Mouse (Mus musculus): ENCODE measurements around the gene Mast1. TPM values are rescaled to one million over a fixed set of nuclear protein-coding genes. Genes with fewer than 3 reads are reported as not detected.

Mast1 gene
- polyA plus RNA-seq, 1 experiment from 2014 or later = 69.5 TPM

- Histone ChIP-seq H3K36me3 (ENCODE audit: control insufficient read depth, insufficient read depth, low read length) (no peaks in the 10 kb centered on the region), H3K9ac (replicated peaks; ENCODE audit: low read length) (0 out of 2 replicates have a peak overlapping the region, but pooled peaks have one; percentile 87), H3K9me3 (ENCODE audit: control insufficient read depth, low read length) (no peaks in the 10 kb centered on the region), H3K27me3 (ENCODE audit: control insufficient read depth, insufficient read depth, low read length) (peaks cover 36% of the 10 kb centered on the region), H3K4me1 (ENCODE audit: control insufficient read depth, insufficient read depth, low read length) (peaks cover 30% of the 10 kb centered on the region), H3K27ac (replicated peaks; ENCODE audit: low read depth, low read length) (no peak overlapping the region), H3K4me3 (replicated peaks; ENCODE audit: low read depth, low read length) (peak overlapping the region; percentile 63), H3K4me2 (ENCODE audit: low read length) (peak overlapping the region; percentile 88)
- 18% methylated on average over 9 of the region's 9 CpGs for WGBS
- no peak for DNase-seq
- ATAC-seq (ENCODE audit: low FRiP score, low TSS enrichment) = no peak
Observed at GRCm38 (mm10) chr8:84947241-84947545, 10.0 kb upstream of the Mast1 start.

DNA sequence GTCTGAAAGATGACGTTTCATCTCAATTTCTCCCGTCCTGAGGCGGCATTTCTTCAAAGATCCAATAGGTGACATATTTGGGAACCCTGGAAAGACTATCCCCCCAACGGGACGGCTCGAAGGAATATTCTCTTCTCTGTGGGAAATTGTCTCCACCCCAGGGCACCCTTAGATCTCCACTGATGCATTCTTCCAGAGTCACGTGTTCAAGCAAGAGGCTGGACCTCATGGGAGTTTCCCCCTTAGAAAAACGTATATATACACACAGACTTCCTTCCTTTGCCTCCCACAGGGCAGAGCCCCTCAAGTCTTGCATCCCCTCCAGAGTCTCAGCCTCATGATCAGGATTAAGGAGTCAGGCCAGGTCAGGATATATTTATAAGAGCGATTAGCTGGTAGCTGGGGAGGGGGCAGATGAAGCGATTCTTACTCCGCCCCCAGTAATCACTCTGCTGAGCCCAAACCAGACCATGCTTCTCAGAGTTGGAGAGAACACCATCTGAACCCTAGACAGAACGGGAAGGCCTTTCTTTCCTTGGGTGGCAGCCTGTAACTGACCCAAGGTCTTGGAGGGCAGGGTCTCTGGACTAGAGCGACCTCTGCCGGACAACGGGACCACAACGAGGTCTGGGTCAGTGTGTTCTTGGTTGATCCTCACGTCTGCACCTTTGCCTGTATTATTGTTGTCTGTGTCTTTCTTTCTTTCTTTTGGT is 9.5 kb upstream of the Mast1 start, which contains the start of gene Rtbdn:
TSS of gene Rtbdn (plus strand) at position 464 of the 713 bp plus-strand sequence.
- 0 out of 2 replicates have a peak, but pooled peaks have one; percentile 26 for ATAC-seq (ENCODE audit: low FRiP score, low TSS enrichment)
- no peaks in the 10 kb centered on the region for H3K36me3 ChIP-seq (ENCODE audit: control insufficient read depth, insufficient read depth, low read length)

GRCm38 (mm10) chr8:84945633-84946527 is 8.7 kb upstream of the Mast1 start:
- peak overlapping the region; percentile 79 for H3K27ac ChIP-seq (replicated peaks; ENCODE audit: low read depth, low read length)
- peaks cover 36% of the 10 kb centered on the region for H3K27me3 ChIP-seq (ENCODE audit: control insufficient read depth, insufficient read depth, low read length)
- H3K9me3 ChIP-seq (ENCODE audit: control insufficient read depth, low read length) = no peaks in the 10 kb centered on the region
- peaks cover 30% of the 10 kb centered on the region for H3K4me1 ChIP-seq (ENCODE audit: control insufficient read depth, insufficient read depth, low read length)
- H3K4me2 ChIP-seq (ENCODE audit: low read length) = peak overlapping the region; percentile 88
- no peaks in the 10 kb centered on the region for H3K36me3 ChIP-seq (ENCODE audit: control insufficient read depth, insufficient read depth, low read length)
- ATAC-seq (ENCODE audit: low FRiP score, low TSS enrichment) (peak; percentile 69), DNase-seq (peak; percentile 80)
- under 1% methylated on average over 59 of the region's 67 CpGs for WGBS
- peak overlapping the region; percentile 63 for H3K4me3 ChIP-seq (replicated peaks; ENCODE audit: low read depth, low read length)
- peak overlapping the region; percentile 87 for H3K9ac ChIP-seq (replicated peaks; ENCODE audit: low read length)

More for the DNA sequence above, 9.5 kb upstream of the Mast1 start, which contains the start of gene Rtbdn:
- 4% methylated on average over 17 of the region's 17 CpGs for WGBS
- peak within 1 kb of the TSS; percentile 79 for H3K27ac ChIP-seq (replicated peaks; ENCODE audit: low read depth, low read length)
- H3K4me1 ChIP-seq (ENCODE audit: control insufficient read depth, insufficient read depth, low read length) = peaks cover 30% of the 10 kb centered on the region
- peak; percentile 61 for DNase-seq
- H3K27me3 ChIP-seq (ENCODE audit: control insufficient read depth, insufficient read depth, low read length) = peaks cover 36% of the 10 kb centered on the region
- peak within 1 kb of the TSS; percentile 88 for H3K4me2 ChIP-seq (ENCODE audit: low read length)
- peak within 1 kb of the TSS; percentile 87 for H3K9ac ChIP-seq (replicated peaks; ENCODE audit: low read length)
- no peaks in the 10 kb centered on the region for H3K9me3 ChIP-seq (ENCODE audit: control insufficient read depth, low read length)
- peak within 1 kb of the TSS; percentile 63 for H3K4me3 ChIP-seq (replicated peaks; ENCODE audit: low read depth, low read length)

DNA sequence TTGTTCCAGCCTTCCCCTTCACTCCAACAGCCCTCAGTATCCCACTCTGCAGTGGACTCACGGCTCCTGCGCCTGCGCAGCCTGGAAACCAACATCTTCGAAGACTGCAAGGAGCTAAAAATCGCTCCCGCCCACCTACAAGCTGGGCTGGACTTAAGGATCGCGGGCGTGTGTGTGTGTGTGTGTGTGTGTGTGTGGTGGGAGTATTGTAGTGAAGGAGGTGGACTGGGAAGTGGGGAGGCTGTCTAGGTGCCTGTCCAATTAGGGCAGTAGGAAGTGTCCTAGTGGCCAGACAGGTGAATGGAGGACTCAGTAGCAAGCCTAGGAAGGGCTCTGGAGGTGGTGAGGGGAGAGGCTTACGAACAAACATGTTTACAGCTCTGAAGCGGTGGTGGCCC is 8.1 kb upstream of the Mast1 start:
- Histone ChIP-seq H3K27ac (replicated peaks; ENCODE audit: low read depth, low read length) (peak overlapping the region; percentile 79), H3K9me3 (ENCODE audit: control insufficient read depth, low read length) (no peaks in the 10 kb centered on the region), H3K27me3 (ENCODE audit: control insufficient read depth, insufficient read depth, low read length) (peaks cover 33% of the 10 kb centered on the region), H3K4me1 (ENCODE audit: control insufficient read depth, insufficient read depth, low read length) (peaks cover 30% of the 10 kb centered on the region), H3K36me3 (ENCODE audit: control insufficient read depth, insufficient read depth, low read length) (no peaks in the 10 kb centered on the region), H3K9ac (replicated peaks; ENCODE audit: low read length) (peak overlapping the region; percentile 87), H3K4me2 (ENCODE audit: low read length) (peak overlapping the region; percentile 88), H3K4me3 (replicated peaks; ENCODE audit: low read depth, low read length) (peak overlapping the region; percentile 63)
- DNase-seq (peak; percentile 83), ATAC-seq (ENCODE audit: low FRiP score, low TSS enrichment) (peak; percentile 42)
- under 1% methylated on average over 11 of the region's 11 CpGs for WGBS

- peak overlapping the region; percentile 79; the same call in 1 of the 2 replicates for H3K27ac ChIP-seq (replicated peaks; ENCODE audit: low read depth, low read length)
Observed at GRCm38 (mm10) chr8:84944478-84945160, 7.5 kb upstream of the Mast1 start.

GRCm38 (mm10) chr8:84943699-84944098 is 6.5 kb upstream of the Mast1 start:
- Histone ChIP-seq H3K27ac (replicated peaks; ENCODE audit: low read depth, low read length) (no peak overlapping the region), H3K36me3 (ENCODE audit: control insufficient read depth, insufficient read depth, low read length) (no peaks in the 10 kb centered on the region), H3K4me3 (replicated peaks; ENCODE audit: low read depth, low read length) (peak overlapping the region; percentile 63), H3K9ac (replicated peaks; ENCODE audit: low read length) (no peak overlapping the region), H3K27me3 (ENCODE audit: control insufficient read depth, insufficient read depth, low read length) (peaks cover 28% of the 10 kb centered on the region), H3K4me1 (ENCODE audit: control insufficient read depth, insufficient read depth, low read length) (peaks cover 30% of the 10 kb centered on the region), H3K9me3 (ENCODE audit: control insufficient read depth, low read length) (no peaks in the 10 kb centered on the region), H3K4me2 (ENCODE audit: low read length) (peak overlapping the region; percentile 88; the same call in 1 of the 2 replicates)
- ATAC-seq (ENCODE audit: low FRiP score, low TSS enrichment) = no peak
- peak; percentile 51 for DNase-seq
- 14% methylated on average over 4 of the region's 4 CpGs for WGBS

More at GRCm38 (mm10) chr8:84944478-84945160, 7.5 kb upstream of the Mast1 start:
- 0 out of 2 replicates have a peak, but pooled peaks have one; percentile 16 for ATAC-seq (ENCODE audit: low FRiP score, low TSS enrichment)
- Histone ChIP-seq H3K4me2 (ENCODE audit: low read length) (peak overlapping the region; percentile 88), H3K4me3 (replicated peaks; ENCODE audit: low read depth, low read length) (peak overlapping the region; percentile 63), H3K36me3 (ENCODE audit: control insufficient read depth, insufficient read depth, low read length) (no peaks in the 10 kb centered on the region), H3K9ac (replicated peaks; ENCODE audit: low read length) (no peak overlapping the region; the same call in 1 of the 2 replicates), H3K9me3 (ENCODE audit: control insufficient read depth, low read length) (no peaks in the 10 kb centered on the region), H3K27me3 (ENCODE audit: control insufficient read depth, insufficient read depth, low read length) (peaks cover 28% of the 10 kb centered on the region), H3K4me1 (ENCODE audit: control insufficient read depth, insufficient read depth, low read length) (peaks cover 30% of the 10 kb centered on the region)
- peak; percentile 77 for DNase-seq
- WGBS = 1% methylated on average over 26 of the region's 26 CpGs

DNA sequence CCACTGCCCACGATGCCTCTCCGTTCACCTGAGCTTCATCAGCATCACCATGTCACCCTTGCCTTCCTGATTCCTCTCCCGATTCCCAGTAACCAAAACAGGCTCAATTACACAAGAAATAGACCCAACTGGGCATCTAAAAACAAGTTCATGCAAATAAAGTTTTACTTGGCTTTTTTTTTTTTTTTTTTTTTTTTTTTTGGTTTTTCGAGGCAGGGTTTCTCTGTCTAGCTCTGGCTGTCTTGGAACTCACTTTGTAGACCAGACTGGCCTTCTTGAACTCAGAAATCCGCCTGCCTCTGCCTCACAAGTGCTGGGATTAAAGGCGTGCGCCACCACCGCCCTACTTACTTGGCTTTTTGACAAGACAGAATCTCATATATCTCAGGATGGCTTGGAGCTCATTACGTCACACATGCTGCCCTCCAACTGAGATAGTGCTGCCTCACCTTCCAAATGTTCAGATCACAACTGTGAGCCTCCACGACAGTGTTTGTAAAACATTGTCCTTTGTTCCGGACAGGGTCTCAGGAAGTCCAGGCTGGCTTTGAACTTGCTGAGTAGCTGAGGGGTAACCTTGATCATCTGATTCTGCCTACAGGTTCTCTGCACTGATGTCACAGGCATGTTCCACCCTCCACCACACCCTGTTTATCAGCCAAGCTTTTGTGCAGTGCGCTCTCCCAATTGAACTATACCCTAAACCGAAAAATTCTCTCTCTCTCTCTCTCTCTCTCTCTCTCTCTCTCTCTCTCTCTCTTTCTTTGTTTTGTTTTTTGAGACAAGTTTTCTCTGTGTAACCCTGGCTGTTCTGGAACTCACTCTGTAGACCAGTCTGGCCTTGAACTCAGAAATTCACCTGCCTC is 694 bp upstream of the Mast1 start:
- WGBS = 64% methylated on average over 13 of the region's 13 CpGs
- DNase-seq (no peak), ATAC-seq (ENCODE audit: low FRiP score, low TSS enrichment) (no peak)
- Histone ChIP-seq H3K4me3 (replicated peaks; ENCODE audit: low read depth, low read length) (peak overlapping the region; percentile 95), H3K9ac (replicated peaks; ENCODE audit: low read length) (peak overlapping the region; percentile 97), H3K27me3 (ENCODE audit: control insufficient read depth, insufficient read depth, low read length) (no peaks in the 10 kb centered on the region), H3K36me3 (ENCODE audit: control insufficient read depth, insufficient read depth, low read length) (peaks cover 4% of the 10 kb centered on the region; the same call in 1 of the 2 replicates), H3K9me3 (ENCODE audit: control insufficient read depth, low read length) (no peaks in the 10 kb centered on the region), H3K4me2 (ENCODE audit: low read length) (peak overlapping the region; percentile 90), H3K4me1 (ENCODE audit: control insufficient read depth, insufficient read depth, low read length) (peaks cover 27% of the 10 kb centered on the region), H3K27ac (replicated peaks; ENCODE audit: low read depth, low read length) (peak overlapping the region; percentile 95)
